Mouse (Mus musculus): ENCODE results near the gene Itga1.
A peak's percentile ranks its signal among the peaks of the same experiment; 100 is the strongest.

Itga1 gene

GRCm38 (mm10) chr13:114992260-114993014, 109.3 kb downstream of the Itga1 start:
- DNase-seq (ENCODE audit: low spot score in 2 of 2) = no peak

DNA sequence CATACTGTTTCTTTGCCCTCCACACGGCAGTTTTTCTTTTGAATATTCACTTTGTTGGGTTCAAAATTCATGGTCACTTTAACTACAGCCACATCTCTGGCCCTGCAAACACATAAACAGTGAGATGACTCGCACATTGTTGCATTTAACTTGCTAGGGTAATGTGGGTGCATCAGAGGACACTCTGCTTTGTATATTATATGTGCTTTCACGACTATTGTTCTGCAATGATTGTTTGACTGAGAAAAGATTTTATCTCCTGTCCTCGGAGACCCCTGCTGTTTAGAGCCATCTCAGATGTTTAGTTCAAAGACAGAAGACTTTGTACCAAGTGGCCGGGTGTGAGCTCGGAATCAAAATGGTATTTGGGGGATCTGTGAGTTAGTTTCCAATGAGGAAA, 114.1 kb downstream of the Itga1 start:
- no peak for DNase-seq (ENCODE audit: low spot score in 2 of 2)

DNA sequence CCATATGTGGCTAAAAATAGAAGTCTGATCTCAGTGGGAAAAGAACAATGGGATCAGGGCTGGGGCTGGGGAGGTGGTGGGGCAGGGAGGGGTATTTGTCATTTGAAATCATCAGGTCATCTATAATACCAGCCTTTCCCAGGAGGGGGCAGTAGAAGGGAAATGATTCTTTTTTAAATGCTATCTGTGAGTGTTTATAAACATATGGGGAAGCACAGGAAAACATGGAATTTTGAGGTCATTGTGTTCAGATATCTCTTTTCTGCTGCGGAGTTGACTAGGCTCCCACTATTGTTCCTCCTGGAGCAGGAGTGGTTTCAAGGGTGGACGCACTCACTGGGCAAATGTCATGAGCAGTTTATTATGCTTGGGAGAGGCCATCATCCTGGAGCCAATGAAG, 114.6 kb downstream of the Itga1 start:
- peak in 1 of 2 experiments; percentile 12 for DNase-seq (ENCODE audit: low spot score in 2 of 2)

- DNase-seq (ENCODE audit: low spot score in 2 of 2) = no peak
These were observed 117.1 kb downstream of the Itga1 start for GRCm38 (mm10) chr13:114984658-114985057.

GRCm38 (mm10) chr13:114983116-114983515, 118.6 kb downstream of the Itga1 start:
- no peak for DNase-seq (ENCODE audit: low spot score in 2 of 2)

GRCm38 (mm10) chr13:114980831-114981419, 120.8 kb downstream of the Itga1 start:
- DNase-seq (ENCODE audit: low spot score in 2 of 2) = peak in 1 of 2 experiments; percentile 20

DNA sequence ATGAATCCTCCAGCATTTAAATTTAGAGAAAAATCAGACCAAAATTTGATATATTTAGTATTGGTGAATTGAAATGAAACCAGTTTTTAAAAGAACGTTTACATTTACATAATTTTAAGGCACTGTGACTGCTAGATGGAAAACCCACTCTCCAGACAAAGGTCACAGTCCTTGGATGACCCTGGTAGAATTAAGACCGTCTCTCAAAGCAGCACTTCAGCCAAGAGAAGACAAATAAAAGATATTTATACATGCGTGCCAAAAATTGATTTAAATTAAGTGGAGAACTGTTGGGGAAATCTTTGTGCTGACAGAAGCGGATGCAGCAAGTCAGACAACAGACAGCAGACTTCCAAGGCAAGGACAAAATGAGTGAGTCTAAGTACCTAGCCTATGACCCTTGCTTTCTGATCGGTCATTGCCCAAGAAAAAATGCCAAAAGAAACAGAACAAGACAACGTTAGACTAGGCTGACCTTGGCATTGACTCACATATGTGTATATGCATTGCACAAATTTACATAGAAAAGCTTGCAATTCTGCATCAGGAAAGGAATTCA, 127.2 kb downstream of the Itga1 start:
- no peak for DNase-seq (ENCODE audit: low spot score in 2 of 2)

GRCm38 (mm10) chr13:114971905-114972304, 129.9 kb downstream of the Itga1 start:
- DNase-seq (ENCODE audit: low spot score in 2 of 2) = no peak

GRCm38 (mm10) chr13:114964233-114964632, 137.5 kb downstream of the Itga1 start:
- peak; percentile 28 to 58 for DNase-seq (ENCODE audit: low spot score in 2 of 2)

- DNase-seq (ENCODE audit: low spot score in 2 of 2) = no peak
These were observed 147.2 kb downstream of the Itga1 start for GRCm38 (mm10) chr13:114954516-114954915.

DNA sequence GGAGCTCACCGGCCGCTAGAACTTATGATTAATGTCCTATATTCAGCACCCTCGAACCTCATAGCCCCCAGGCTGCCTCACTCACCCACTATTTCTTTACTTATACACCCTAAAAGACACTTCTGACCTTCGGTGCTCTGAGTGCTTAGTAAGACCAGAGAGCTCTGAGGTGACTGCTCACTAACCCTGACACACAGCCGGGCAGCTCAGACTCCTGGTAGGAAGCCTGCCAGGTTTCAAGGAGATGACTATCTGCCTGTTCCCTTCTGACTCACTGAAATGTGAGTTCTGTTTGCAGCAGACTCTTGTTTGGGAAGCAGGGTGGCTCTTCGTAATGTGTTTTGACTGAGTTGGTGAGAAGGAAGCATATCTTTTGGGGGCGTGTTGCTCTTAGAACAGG, 168.2 kb downstream of the Itga1 start:
- DNase-seq (ENCODE audit: low spot score in 2 of 2) = no peak

DNA sequence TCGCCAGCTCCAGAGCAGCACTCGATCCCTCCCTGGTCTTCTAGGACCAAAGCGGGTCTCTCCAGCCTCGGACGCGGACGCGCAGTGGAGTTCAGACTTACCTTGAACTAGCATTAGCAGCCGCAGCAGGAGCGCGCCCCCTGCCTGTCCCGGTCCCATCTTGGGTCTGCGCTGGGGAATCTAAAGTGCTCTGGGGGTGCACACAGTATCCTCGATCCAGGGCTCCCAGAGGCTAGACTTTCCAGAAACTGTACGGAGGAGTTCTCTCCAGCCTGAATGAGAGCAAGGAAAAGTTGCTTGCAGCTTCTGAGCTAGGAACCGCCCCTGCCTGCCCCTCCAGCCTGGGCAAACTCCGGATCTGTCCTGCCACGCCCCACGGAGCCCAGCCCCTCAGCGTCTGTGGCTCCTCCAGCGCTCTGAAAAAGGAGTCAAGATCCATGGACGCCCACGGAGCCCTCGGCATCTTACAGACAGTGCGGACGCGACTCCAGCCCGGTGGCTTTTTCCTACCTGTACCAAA, 169.9 kb downstream of the Itga1 start, which contains the start of gene Itga2:
TSS of gene Itga2 (minus strand) at position 326 of the 520 bp plus-strand sequence.
- peak; percentile 16 to 59 for DNase-seq (ENCODE audit: low spot score in 2 of 2)

DNA sequence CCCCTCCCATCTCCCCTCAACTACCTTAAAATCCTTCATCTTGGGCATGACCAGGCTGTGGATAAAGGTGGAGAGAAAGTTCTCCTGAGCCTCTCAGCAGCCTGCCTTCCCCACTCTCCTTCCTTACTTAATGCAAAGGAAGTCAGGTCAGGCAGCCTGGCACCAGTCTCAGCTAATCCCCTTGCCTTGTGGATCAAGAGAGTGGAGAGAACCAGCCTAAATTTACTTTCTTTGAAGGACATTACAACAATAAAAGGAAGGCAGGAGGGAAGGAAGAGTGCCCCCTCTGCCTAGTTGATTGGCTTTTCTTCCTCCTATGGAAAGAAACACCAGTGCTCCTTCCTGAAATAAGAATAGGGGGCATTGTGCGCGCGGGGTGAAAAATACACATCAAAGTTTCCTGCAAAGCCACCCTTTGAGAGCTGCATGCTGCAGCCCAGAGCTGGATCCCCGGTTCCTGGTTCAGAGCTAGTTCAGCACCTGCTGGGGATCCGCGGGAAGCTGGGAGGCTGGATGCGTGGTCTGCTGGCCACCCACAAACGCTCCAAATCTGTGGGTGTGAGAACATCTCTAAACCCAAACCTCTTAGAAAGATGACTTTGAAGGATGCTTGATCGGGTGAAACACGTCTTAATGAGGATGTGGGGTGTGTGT, 170.6 kb downstream of the Itga1 start:
- DNase-seq (ENCODE audit: low spot score in 2 of 2) = peak in 1 of 2 experiments; percentile 5

DNA sequence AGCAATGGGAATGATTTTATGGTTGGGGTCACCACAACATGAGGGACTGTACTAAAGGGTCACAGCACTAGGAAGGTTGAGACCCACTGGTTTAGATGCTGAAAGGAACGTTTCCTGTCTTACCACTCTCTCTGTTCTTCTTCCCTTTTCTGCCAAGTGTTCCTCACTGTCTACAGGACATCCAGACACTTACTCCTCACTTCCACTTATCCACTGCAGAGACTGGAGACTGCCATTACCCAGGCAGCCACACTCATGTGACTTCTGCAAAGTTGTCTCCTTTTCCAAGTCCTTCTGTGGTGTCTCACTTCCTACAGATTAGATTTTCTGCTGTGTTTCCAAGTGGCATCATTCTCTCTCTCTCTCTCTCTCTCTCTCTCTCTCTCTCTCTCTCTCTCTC, 177.0 kb downstream of the Itga1 start:
- DNase-seq (ENCODE audit: low spot score in 2 of 2) = no peak

DNA sequence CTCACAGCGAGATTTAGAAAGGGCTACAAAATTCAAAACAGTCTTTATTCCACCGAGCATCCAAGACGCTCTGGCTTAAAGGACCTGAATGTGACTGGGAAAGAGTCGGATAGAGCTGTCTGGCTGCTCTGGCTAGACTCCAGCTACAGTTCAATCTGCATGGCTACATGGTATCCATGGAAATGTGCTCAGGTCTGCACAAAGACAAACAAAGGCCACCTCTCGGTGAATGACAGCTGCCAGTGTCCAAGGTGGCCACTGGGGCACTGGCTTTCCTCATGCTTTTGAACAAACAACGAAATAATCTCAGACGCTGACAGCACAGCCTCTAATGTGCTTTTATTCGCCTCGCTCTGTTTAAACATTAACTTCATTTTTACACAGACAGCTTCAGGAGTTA, 178.4 kb downstream of the Itga1 start:
- DNase-seq (ENCODE audit: low spot score in 2 of 2) = no peak

DNA sequence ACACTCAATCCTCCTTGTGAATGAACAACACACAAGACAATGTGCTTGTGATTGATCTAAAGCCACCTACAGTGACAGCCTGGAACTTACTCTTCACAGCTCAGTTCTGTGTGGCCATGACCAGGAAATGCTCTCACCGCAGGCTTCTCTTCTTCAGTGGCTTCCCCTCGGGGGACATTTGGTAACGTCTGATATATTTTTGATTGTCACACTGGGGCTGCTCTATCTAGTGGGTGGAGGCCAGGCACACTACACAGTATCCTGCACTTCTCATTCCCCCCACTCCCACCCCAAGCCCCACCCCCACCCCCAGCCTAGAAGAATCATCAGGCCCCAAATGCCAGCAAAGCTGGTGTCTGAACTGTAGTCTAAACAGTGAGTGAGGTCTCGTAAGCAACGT, 186.0 kb downstream of the Itga1 start:
- no peak for DNase-seq (ENCODE audit: low spot score in 2 of 2)

DNA sequence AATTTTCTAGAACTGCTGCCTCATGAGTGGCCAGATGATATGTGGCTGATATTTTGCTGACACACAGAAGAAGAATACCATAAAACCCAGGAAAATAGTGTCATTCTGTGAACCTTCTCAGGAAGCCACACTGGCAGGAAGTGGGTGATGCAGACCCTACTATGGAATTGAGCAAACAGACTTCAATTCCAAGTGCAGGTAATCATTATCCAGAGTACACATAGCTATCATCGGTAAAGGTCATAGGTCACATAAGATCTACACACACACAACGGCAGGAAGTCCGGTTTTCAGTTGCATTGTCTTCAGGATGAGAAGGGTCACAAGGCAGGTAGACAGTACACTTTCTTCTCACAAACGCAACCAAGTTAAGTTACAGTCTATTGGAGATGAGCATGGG, 186.8 kb downstream of the Itga1 start:
- no peak for DNase-seq (ENCODE audit: low spot score in 2 of 2)

- DNase-seq (ENCODE audit: low spot score in 2 of 2) = no peak
These were observed 187.2 kb downstream of the Itga1 start for GRCm38 (mm10) chr13:114914559-114914958.

- no peak for DNase-seq (ENCODE audit: low spot score in 2 of 2)
These were observed 191.1 kb downstream of the Itga1 start for GRCm38 (mm10) chr13:114910629-114911028.

DNA sequence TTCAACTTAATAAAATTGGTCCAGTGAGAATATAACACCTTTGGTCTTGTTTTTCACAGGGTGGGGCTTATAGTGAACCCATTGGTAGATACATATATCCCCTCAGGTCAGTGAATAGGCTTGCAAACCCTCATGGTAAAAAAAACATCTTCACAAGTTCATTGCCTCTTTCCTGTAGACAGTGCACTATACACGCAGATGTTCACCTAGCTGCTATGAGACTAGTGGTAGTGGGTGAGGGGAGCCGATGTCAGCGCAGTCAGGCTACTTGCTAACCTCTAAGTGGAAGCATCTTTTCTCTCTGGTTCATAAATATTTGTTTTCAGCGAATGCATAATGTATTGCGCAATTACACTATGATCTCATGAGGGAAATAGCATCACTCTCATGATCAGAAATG, 192.2 kb downstream of the Itga1 start:
- DNase-seq (ENCODE audit: low spot score in 2 of 2) = no peak

- no peak for DNase-seq (ENCODE audit: low spot score in 2 of 2)
These were observed 193.9 kb downstream of the Itga1 start for GRCm38 (mm10) chr13:114907876-114908275.

Data from thymus, postnatal 10 days (tissue).